Mouse (Mus musculus): ENCODE measurements around the gene Ccdc57.

GRCm38 (mm10) chr11:120945266-120945665, 12.6 kb upstream of the Ccdc57 start:
- no peak for TF ChIP-seq CTCF (IDR thresholded peaks at IDR 0.05; ENCODE audit: low read depth, low read length)
- TF ChIP-seq GATA1 (IDR thresholded peaks at IDR 0.05; ENCODE audit: borderline replicate concordance, low read length) = no peak
